Mouse (Mus musculus) forebrain, postnatal 0 days (tissue): ENCODE results near the gene Dennd2a. TPM values are rescaled to one million over a fixed set of nuclear protein-coding genes. Genes with fewer than 3 reads are reported as not detected.
A peak's percentile ranks its signal among the peaks of the same experiment; 100 is the strongest.

Experiments
- ATAC-seq: fragments of 200-750 bp; cut with Nextera tagmentation; 2 replicates; pipeline ENCODE4 v1.8.0; 2017; ENCODE audit warnings: mild to moderate bottlenecking, moderate library complexity
- DNase-seq: peaks from one replicate; pipeline ENCODE4 v3.0.0-alpha.2; 2015
- H3K27ac ChIP-seq: fragments of 300-500 bp; sonication (generic); 2 replicates; pipeline ENCODE4 v1.5.1; 2014; ENCODE audit warnings: low read depth, mild to moderate bottlenecking, antibody characterized with exemption, low read length, moderate library complexity, mixed read lengths
- H3K27me3 ChIP-seq: fragments of 300-500 bp; sonication (generic); 2 replicates; pipeline ENCODE4 v1.6.1; 2014; ENCODE audit warnings: mild to moderate bottlenecking, low read length, mixed read lengths; ENCODE audit not compliant: insufficient read depth
- H3K36me3 ChIP-seq: fragments of 300-500 bp; sonication (generic); 2 replicates; pipeline ENCODE4 v1.6.1; 2014; ENCODE audit warnings: mild to moderate bottlenecking, moderate library complexity; ENCODE audit not compliant: insufficient read depth
- H3K4me1 ChIP-seq: fragments of 300-500 bp; sonication (generic); 2 replicates; pipeline ENCODE4 v1.6.1; 2014; ENCODE audit warnings: antibody characterized with exemption; ENCODE audit not compliant: insufficient read depth
- H3K4me2 ChIP-seq: fragments of 300-500 bp; sonication (generic); 2 replicates; pipeline ENCODE4 v1.6.1; 2014; ENCODE audit warnings: low read depth, mild to moderate bottlenecking, moderate library complexity
- H3K4me3 ChIP-seq: fragments of 300-500 bp; sonication (generic); 2 replicates; pipeline ENCODE4 v1.5.1; 2014; ENCODE audit warnings: low read depth, low read length, mixed read lengths
- H3K9ac ChIP-seq: fragments of 300-500 bp; sonication (generic); 2 replicates; pipeline ENCODE4 v1.6.1; 2014; ENCODE audit warnings: mild to moderate bottlenecking
- H3K9me3 ChIP-seq: fragments of 300-500 bp; sonication (generic); 2 replicates; pipeline ENCODE4 v1.6.1; 2016; ENCODE audit warnings: low read length
- CTCF ChIP-seq: sonication (generic); IDR thresholded peaks from 2 replicates; pipeline ENCODE4 v1.5.1; 2016; ENCODE audit warnings: antibody characterized with exemption, control low read depth, low read depth
- WGBS: fragments of 180-500 bp; shearing (Covaris S2); extraction: QIAGEN DNeasy Blood & Tissue Kit; methylation state at CpG from one replicate; pipeline ENCODE4 v1.1.7; 2014; 5-methylcytosine and 5-hydroxymethylcytosine counted together
- polyA plus RNA-seq: library from polyadenylated mRNA; unstranded; fragments of >200 nt; fragmentation: Nextera tagmentation; extraction: Ambion mirVana; gene quantifications from 2 replicates; pipeline ENCODE4 v1.2.1, GENCODE M21; 2015
- total RNA-seq: library from RNA; depleted of rRNA; stranded (reverse); fragments of >200 nt; gene quantifications from 2 replicates; pipeline ENCODE4 v1.2.3, GENCODE M21; 2014

Dennd2a gene
- total and polyA plus RNA-seq, 2 experiments from 2014 or later: 8.2 to 13.7 TPM

- H3K27ac ChIP-seq: peak overlapping the region; percentile 64; the same call in 1 of the 2 replicates
- TF ChIP-seq CTCF: no peak
- no peaks in the 10 kb centered on the region for H3K9me3 ChIP-seq
- 32% methylated on average over 15 of the region's 15 CpGs for WGBS
- H3K27me3 ChIP-seq: no peaks in the 10 kb centered on the region
- H3K9ac ChIP-seq: no peak overlapping the region
- H3K4me3 ChIP-seq: no peak overlapping the region
- no peak for DNase-seq
- no peaks in the 10 kb centered on the region for H3K36me3 ChIP-seq
- no peak for ATAC-seq
- no peak overlapping the region for H3K4me2 ChIP-seq
- peaks cover 3% of the 10 kb centered on the region for H3K4me1 ChIP-seq
Observed at GRCm38 (mm10) chr6:39543769-39544420, 13.8 kb downstream of the Dennd2a start.

- H3K9ac ChIP-seq: no peak overlapping the region
- WGBS: 19% methylated on average over 15 of the region's 15 CpGs
- TF ChIP-seq CTCF: no peak
- ATAC-seq (peak; percentile 68), DNase-seq (peak; percentile 72)
- H3K36me3 ChIP-seq: no peaks in the 10 kb centered on the region
- no peak overlapping the region for H3K4me2 ChIP-seq
- H3K4me3 ChIP-seq: no peak overlapping the region
- H3K4me1 ChIP-seq: peaks cover 3% of the 10 kb centered on the region
- H3K27me3 ChIP-seq: no peaks in the 10 kb centered on the region
- peak overlapping the region; percentile 64; the same call in 1 of the 2 replicates for H3K27ac ChIP-seq
- no peaks in the 10 kb centered on the region for H3K9me3 ChIP-seq
Observed at GRCm38 (mm10) chr6:39542631-39543597, 14.8 kb downstream of the Dennd2a start.

- DNase-seq (no peak), ATAC-seq (no peak)
- Histone ChIP-seq H3K4me3 (no peak overlapping the region), H3K4me1 (peaks cover 3% of the 10 kb centered on the region; the same call in 1 of the 2 replicates), H3K9me3 (no peaks in the 10 kb centered on the region), H3K27ac (no peak overlapping the region), H3K4me2 (no peak overlapping the region), H3K36me3 (no peaks in the 10 kb centered on the region), H3K9ac (no peak overlapping the region), H3K27me3 (no peaks in the 10 kb centered on the region)
- 59% methylated on average over 2 of the region's 2 CpGs for WGBS
- TF ChIP-seq CTCF: no peak
Observed at GRCm38 (mm10) chr6:39540563-39540962, 17.1 kb downstream of the Dennd2a start.

- DNase-seq (no peak), ATAC-seq (peak; percentile 42; the same call in 1 of the 2 replicates)
- Histone ChIP-seq H3K9me3 (no peaks in the 10 kb centered on the region), H3K27ac (no peak overlapping the region), H3K4me3 (no peak overlapping the region), H3K4me2 (peak overlapping the region; percentile 13; the same call in 1 of the 2 replicates), H3K27me3 (no peaks in the 10 kb centered on the region), H3K4me1 (peaks cover 3% of the 10 kb centered on the region; the same call in 1 of the 2 replicates), H3K9ac (0 out of 2 replicates have a peak overlapping the region, but pooled peaks have one; percentile 2), H3K36me3 (no peaks in the 10 kb centered on the region)
- WGBS: 25% methylated on average over 7 of the region's 7 CpGs
- TF ChIP-seq CTCF: no peak
Observed at GRCm38 (mm10) chr6:39539679-39540155, 17.9 kb downstream of the Dennd2a start.

- Histone ChIP-seq H3K27me3 (no peaks in the 10 kb centered on the region), H3K9me3 (no peaks in the 10 kb centered on the region), H3K4me1 (peaks cover 3% of the 10 kb centered on the region; the same call in 1 of the 2 replicates), H3K9ac (no peak overlapping the region), H3K4me3 (no peak overlapping the region), H3K36me3 (no peaks in the 10 kb centered on the region), H3K27ac (no peak overlapping the region), H3K4me2 (no peak overlapping the region)
- no peak for DNase-seq
- TF ChIP-seq CTCF: no peak
- WGBS: 76% methylated on average over 8 of the region's 8 CpGs
- ATAC-seq: no peak
Observed at GRCm38 (mm10) chr6:39538227-39538626, 19.4 kb downstream of the Dennd2a start.

GRCm38 (mm10) chr6:39537276-39537675 is 20.4 kb downstream of the Dennd2a start:
- Histone ChIP-seq H3K4me2 (no peak overlapping the region), H3K4me3 (no peak overlapping the region), H3K27ac (no peak overlapping the region), H3K36me3 (no peaks in the 10 kb centered on the region), H3K27me3 (no peaks in the 10 kb centered on the region), H3K4me1 (0 out of 2 replicates have a peak, but pooled peaks cover 3% of the 10 kb centered on the region), H3K9me3 (no peaks in the 10 kb centered on the region), H3K9ac (no peak overlapping the region)
- 97% methylated on average over 5 of the region's 5 CpGs for WGBS
- no peak for DNase-seq
- TF ChIP-seq CTCF: no peak
- ATAC-seq: no peak
